Mouse (Mus musculus): Measurements from ENCODE around the gene Nr1i3.
A peak's percentile ranks its signal among the peaks of the same experiment; 100 is the strongest.
"Not testable (repeated sequence)": the region's sequence is repeated elsewhere in the genome, so short reads cannot be mapped to it uniquely, and the experiment has no call there.

Gene Nr1i3

DNA sequence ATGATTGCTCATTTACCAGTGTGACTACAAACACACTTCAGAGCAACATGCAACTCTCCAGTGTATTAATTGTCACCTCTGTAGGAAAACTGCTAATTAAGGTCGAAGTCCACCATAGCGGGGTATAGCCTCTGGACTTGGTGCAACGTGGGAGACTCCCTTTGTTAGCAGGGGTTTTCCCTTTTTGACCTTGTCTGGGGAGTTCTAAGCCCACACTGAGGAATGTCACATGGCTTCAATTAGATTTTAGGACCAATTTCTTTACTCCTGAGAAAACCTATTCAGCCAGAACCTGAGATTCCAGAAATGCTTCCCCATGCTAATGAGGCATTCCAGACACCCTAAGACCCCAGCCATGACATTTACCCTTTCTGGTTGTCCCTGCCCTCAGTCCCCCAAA, 16.4 kb downstream of the Nr1i3 start:
- no peak for DNase-seq (ENCODE audit: low read depth)

GRCm38 (mm10) chr1:171231844-171232243, 18.1 kb downstream of the Nr1i3 start:
- DNase-seq (ENCODE audit: low read depth) = no peak

- DNase-seq (ENCODE audit: low read depth) = no peak
Measured at GRCm38 (mm10) chr1:171232348-171232747, 18.6 kb downstream of the Nr1i3 start.

GRCm38 (mm10) chr1:171232800-171233730, 19.3 kb downstream of the Nr1i3 start:
- DNase-seq (ENCODE audit: low read depth) = peak; percentile 69

DNA sequence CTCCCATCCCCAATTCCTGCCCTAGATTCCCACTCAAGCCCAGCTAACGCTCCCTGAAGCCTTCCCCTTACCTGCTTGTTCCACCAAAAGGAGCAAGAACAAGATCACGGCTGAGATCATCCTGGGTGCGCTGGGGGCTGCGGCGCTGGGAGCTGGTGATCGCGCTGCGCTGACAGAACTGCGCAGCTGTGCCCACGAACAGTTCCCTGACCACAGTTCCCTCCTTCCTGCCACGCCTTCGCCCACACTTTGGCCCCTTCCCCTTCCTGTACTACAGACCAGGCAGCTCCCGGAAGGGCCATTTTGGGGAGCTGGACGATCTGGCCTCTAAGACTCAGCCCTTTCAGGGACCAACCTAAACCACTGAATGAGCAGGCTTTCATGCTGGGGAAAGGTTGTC, 20.4 kb downstream of the Nr1i3 start, which contains the start of gene Fcer1g:
TSS of gene Fcer1g (minus strand) at position 240 of the 400 bp plus-strand sequence.
- no peak for DNase-seq (ENCODE audit: low read depth)

GRCm38 (mm10) chr1:171234538-171234937, 20.8 kb downstream of the Nr1i3 start:
- no peak for DNase-seq (ENCODE audit: low read depth)

- DNase-seq (ENCODE audit: low read depth) = no peak
Measured at GRCm38 (mm10) chr1:171235791-171236190, 22.0 kb downstream of the Nr1i3 start.

DNA sequence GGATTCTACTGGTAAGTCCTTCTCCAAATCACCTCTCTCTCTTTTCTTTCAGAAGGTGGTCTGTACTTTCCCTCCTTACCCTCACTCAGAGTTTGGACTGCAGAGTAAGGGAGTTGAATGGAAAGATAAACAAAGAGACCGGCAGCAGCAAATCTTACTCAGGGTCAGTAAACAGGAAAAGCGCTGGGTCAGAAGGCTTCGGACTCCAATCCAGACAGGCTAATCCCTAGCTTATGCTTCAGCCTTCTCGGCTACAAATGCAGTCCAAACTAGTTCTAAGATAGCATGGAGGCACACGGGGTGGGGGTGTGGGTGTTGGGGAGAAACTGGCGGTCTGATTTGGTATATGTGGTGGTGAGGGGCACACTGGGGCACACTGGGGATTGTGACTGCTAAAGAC, 23.7 kb downstream of the Nr1i3 start:
- DNase-seq (ENCODE audit: low read depth) = no peak

- DNase-seq (ENCODE audit: low read depth) = peak; percentile 76
Measured at GRCm38 (mm10) chr1:171238463-171238862, 24.7 kb downstream of the Nr1i3 start.

- DNase-seq (ENCODE audit: low read depth) = no peak
Measured at GRCm38 (mm10) chr1:171239992-171240744, 26.4 kb downstream of the Nr1i3 start.

DNA sequence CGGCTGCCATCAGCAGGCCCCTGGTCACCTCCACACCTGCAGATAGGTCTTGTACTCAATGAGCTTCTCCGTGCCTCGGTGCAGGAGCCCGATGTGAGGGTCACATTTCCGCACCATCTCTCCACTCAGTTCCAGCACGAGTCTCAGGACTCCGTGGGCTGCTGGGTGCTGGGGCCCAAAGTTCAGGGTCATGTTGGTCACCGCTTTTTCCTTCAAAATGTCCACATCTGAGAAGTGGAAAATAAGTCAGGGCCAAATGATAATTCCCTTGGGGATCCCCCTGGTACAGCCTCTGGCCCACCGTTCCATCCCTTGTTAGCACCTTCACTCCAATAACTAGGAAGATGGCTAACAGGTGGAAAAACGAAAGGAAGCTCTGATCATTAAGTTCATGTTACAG, 27.1 kb downstream of the Nr1i3 start:
- DNase-seq (ENCODE audit: low read depth) = no peak

DNA sequence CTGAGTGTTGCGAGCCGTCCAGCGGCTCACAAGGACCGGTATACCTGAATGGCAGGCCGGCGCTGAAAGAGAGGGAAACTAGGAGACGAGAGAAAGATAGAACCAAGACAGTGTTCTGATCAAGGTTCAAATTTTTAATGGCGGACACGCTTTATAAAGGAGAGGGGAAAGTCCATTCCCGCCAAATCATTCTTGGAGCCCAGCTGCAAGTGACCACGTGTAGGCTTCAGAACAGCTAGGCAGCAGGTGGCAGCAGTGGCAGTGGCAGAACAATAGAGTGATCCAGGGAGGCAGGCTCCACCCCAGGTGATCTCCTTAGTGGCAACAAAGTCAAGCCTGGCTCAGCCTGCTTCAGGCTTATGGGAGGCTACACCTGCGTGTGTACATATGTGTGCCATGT, 28.2 kb downstream of the Nr1i3 start:
- not testable (repeated sequence) for DNase-seq (ENCODE audit: low read depth)

DNA sequence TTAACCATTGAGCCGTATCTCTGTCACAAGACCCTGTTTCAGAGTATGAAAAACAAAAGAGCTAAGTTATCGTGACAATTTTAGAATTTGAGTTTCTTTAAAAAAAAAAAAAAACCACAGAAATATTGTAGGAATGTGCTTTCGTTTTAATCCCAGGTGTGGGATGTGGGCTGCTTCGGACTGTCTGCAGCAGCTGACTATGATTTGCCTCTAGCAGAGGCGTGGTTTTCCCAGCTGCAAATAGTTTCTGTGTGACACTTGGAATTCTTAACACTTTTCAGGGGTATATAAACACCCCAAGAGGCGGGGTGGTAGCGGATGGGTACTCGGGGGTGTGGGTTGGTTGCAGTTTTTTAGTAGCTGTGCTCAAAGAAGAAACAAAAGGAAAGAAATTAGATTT, 31.6 kb downstream of the Nr1i3 start:
- peak; percentile 41 for DNase-seq (ENCODE audit: low read depth)

GRCm38 (mm10) chr1:171246709-171247452, 33.1 kb downstream of the Nr1i3 start:
- peak; percentile 99 for DNase-seq (ENCODE audit: low read depth)

GRCm38 (mm10) chr1:171247453-171247841, 33.7 kb downstream of the Nr1i3 start:
- DNase-seq (ENCODE audit: low read depth) = no peak

DNA sequence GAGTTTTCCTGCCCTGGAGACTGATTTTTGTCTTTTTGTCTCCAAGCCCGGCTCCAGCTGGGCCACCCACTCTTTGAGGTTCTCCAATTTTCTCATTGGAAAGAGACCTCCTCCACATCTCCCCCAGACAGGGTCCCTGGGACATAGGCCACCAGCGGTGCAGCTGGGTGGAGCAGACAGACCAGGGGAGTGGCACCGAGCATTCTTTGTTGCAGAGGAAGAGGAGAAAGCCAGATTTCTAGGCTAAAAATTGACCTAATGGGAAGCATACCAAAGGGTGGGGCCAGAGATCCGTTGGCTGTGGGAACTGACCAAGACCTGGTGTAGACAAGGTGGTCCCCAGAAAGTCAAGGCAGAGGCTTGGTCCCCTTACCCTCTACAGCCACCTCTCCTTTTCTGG, 34.1 kb downstream of the Nr1i3 start:
- no peak for DNase-seq (ENCODE audit: low read depth)

DNA sequence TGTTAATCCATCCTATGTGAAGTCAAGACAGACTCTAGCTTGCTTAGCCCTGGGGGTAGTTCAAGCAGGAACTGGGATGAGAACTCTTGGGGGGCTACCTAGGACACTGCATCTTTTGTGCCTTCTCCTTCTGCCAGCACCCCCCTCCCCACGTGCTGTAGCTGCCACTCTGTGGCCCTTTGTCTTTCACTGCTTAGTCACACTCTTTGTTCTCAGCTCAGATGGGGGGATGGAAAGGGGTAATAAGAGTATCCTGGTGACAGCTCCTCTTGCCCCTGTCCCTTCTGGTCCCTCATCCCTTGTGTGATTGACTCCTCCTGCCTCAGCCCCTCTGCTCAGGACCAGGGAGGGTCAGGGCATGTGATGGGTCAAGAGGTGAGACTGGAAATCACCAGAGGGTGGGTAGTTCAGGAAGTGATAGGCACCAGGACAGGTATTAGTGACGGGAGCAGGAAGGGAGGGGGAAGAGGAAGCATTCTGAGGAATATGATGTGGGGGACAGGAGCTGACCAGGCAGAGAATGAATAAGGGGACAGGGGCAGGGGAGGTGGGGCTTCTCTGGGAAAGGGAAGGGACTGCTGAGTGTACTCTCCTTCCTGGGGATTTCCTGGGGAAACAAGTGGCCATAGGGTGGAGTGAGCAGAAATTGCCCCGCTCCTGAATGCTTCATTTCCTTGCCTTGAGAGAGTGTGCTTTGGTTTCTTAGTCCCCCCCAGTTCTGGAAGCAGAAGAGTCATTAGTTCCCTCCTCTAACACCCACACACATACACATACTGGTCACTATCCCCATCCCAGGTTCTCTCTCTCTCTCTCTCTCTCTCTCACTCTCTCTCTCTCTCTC, 34.8 kb downstream of the Nr1i3 start:
- DNase-seq (ENCODE audit: low read depth) = no peak

- DNase-seq (ENCODE audit: low read depth) = peak; percentile 89
Measured at GRCm38 (mm10) chr1:171249913-171250600, 36.3 kb downstream of the Nr1i3 start, which contains the start of gene Adamts4. Adamts4 (plus strand) TSS chr1:171250421.

- DNase-seq (ENCODE audit: low read depth) = peak; percentile 70
Measured at GRCm38 (mm10) chr1:171250680-171251593, 37.2 kb downstream of the Nr1i3 start, which contains the start of gene Ndufs2. Ndufs2 (minus strand) TSS chr1:171251388.
